Mouse (Mus musculus) hindbrain, postnatal 0 days (tissue): ENCODE measurements around the gene Orai1. TPM values are rescaled to one million over a fixed set of nuclear protein-coding genes. Genes with fewer than 3 reads are reported as not detected.

Experiments used
- ATAC-seq: fragments of 200-750 bp; cut with Nextera tagmentation; 2 replicates; pipeline ENCODE4 v1.8.0; 2017; ENCODE audit warnings: mild to moderate bottlenecking, moderate TSS enrichment, moderate library complexity
- DNase-seq: peaks from one replicate; pipeline ENCODE4 v3.0.0-alpha.2; 2015; ENCODE audit warnings: low spot score
- H3K27ac ChIP-seq: fragments of 300-500 bp; sonication (generic); 2 replicates; pipeline ENCODE4 v1.5.1; 2014; ENCODE audit warnings: mild to moderate bottlenecking
- H3K27me3 ChIP-seq: fragments of 300-500 bp; sonication (generic); 2 replicates; pipeline ENCODE4 v1.6.1; 2014; ENCODE audit warnings: low read length, mixed read lengths; ENCODE audit not compliant: insufficient read depth
- H3K36me3 ChIP-seq: fragments of 300-500 bp; sonication (generic); 2 replicates; pipeline ENCODE4 v1.6.1; 2014; ENCODE audit warnings: low read length, mixed read lengths; ENCODE audit not compliant: insufficient read depth
- H3K4me1 ChIP-seq: fragments of 300-500 bp; sonication (generic); 2 replicates; pipeline ENCODE4 v1.6.1; 2014; ENCODE audit warnings: antibody characterized with exemption, low read length, mixed read lengths; ENCODE audit not compliant: insufficient read depth
- H3K4me2 ChIP-seq: fragments of 300-500 bp; sonication (generic); 2 replicates; pipeline ENCODE4 v1.6.1; 2014; ENCODE audit warnings: low read depth, mild to moderate bottlenecking, low read length, moderate library complexity, mixed read lengths
- H3K4me3 ChIP-seq: fragments of 300-500 bp; sonication (generic); 2 replicates; pipeline ENCODE4 v1.5.1; 2014; ENCODE audit warnings: low read length
- H3K9ac ChIP-seq: fragments of 300-500 bp; sonication (generic); replicated peaks from 2 replicates; pipeline ENCODE4 v1.6.1; 2014; ENCODE audit warnings: mild to moderate bottlenecking, low read length, moderate library complexity, mixed read lengths
- H3K9me3 ChIP-seq: fragments of 300-500 bp; sonication (generic); 2 replicates; pipeline ENCODE4 v1.6.1; 2016; ENCODE audit warnings: low read length, mixed read lengths
- CTCF ChIP-seq: IDR thresholded peaks from 2 replicates; pipeline ENCODE4 v1.5.1; 2016; ENCODE audit warnings: antibody characterized with exemption, control low read depth, low read depth
- WGBS: fragments of 180-500 bp; shearing (Covaris S2); extraction: QIAGEN DNeasy Blood & Tissue Kit; methylation state at CpG from one replicate; pipeline ENCODE4 v1.1.7; 2014; 5-methylcytosine and 5-hydroxymethylcytosine counted together
- polyA plus RNA-seq: library from polyadenylated mRNA; unstranded; fragments of >200 nt; fragmentation: Nextera tagmentation; extraction: Ambion mirVana; gene quantifications from 2 replicates; pipeline ENCODE4 v1.2.1, GENCODE M21; 2015
- total RNA-seq: library from RNA; depleted of rRNA; stranded (reverse); fragments of >200 nt; gene quantifications from 2 replicates; pipeline ENCODE4 v1.2.3, GENCODE M21; 2014

The Orai1 gene
- total and polyA plus RNA-seq, 2 experiments from 2014 or later = 18.3 to 20.9 TPM

DNA sequence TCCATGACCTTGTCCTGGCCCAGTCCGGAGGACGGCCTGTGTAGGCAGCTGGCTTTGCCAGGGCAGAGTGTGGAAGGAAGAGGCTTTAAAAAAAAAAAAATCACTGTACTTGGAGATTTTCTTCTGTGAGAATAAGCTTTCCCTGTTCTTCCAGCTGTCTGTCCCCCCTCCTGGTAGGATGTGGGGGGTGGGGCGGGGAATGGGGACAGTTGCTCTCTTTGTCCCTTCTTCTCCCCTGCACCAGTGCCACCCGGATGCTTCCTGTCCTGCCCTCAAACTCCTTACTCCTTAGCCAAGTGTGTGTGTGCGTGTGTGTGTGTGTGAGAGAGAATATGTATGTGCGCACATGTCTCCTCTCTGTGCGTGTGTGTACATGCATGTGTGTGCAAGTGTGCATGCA is 14.9 kb downstream of the Orai1 start:
- no peaks in the 10 kb centered on the region for H3K9me3 ChIP-seq
- H3K9ac ChIP-seq = no peak overlapping the region
- DNase-seq = no peak
- H3K36me3 ChIP-seq = peaks cover 7% of the 10 kb centered on the region; the same call in 1 of the 2 replicates
- H3K4me2 ChIP-seq = no peak overlapping the region
- H3K27ac ChIP-seq = peak overlapping the region; percentile 36; the same call in 1 of the 2 replicates
- H3K4me3 ChIP-seq = no peak overlapping the region
- 69% methylated on average over 7 of the region's 7 CpGs for WGBS
- TF ChIP-seq CTCF = no peak
- H3K27me3 ChIP-seq = no peaks in the 10 kb centered on the region
- no peaks in the 10 kb centered on the region for H3K4me1 ChIP-seq
- no peak for ATAC-seq

GRCm38 (mm10) chr5:123031312-123031711 is 16.4 kb downstream of the Orai1 start:
- ATAC-seq (no peak), DNase-seq (no peak)
- H3K4me3 ChIP-seq = no peak overlapping the region
- H3K4me1 ChIP-seq = no peaks in the 10 kb centered on the region
- no peak for TF ChIP-seq CTCF
- WGBS = 93% methylated on average over 3 of the region's 3 CpGs
- H3K27me3 ChIP-seq = no peaks in the 10 kb centered on the region
- no peak overlapping the region for H3K9ac ChIP-seq
- no peaks in the 10 kb centered on the region for H3K9me3 ChIP-seq
- no peak overlapping the region for H3K4me2 ChIP-seq
- peaks cover 7% of the 10 kb centered on the region; the same call in 1 of the 2 replicates for H3K36me3 ChIP-seq
- no peak overlapping the region for H3K27ac ChIP-seq

DNA sequence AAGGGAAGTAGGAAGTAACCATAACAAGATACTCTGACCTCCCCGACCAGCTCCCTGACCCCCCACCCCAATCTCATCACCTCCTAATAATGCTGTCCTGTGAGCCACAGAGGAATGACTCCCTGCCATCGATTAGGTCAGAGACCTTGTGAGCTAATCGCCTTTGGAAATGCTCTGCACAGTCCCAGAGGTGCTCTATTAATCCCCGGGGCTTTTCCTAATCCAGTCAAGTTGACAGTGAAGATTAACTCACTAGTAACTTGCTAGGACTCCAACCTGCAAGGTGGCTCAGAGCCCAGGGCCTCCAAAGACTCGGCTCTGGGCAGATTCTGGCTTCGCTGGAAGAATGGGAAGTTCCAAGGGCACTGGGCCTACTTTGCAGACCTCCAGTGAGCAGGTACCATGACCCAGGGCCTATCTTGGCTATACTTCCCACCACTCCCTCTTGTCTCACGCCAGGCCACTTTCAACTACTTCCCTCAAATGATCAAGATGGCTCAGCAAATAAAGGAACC is 18.8 kb downstream of the Orai1 start:
- no peak for DNase-seq
- no peak overlapping the region for H3K4me2 ChIP-seq

GRCm38 (mm10) chr5:123035089-123035488 is 20.2 kb downstream of the Orai1 start:
- no peak overlapping the region for H3K4me2 ChIP-seq
- H3K27me3 ChIP-seq = no peaks in the 10 kb centered on the region
- H3K4me1 ChIP-seq = peaks cover 3% of the 10 kb centered on the region; the same call in 1 of the 2 replicates
- 87% methylated on average over 4 of the region's 4 CpGs for WGBS
- H3K27ac ChIP-seq = no peak overlapping the region
- no peaks in the 10 kb centered on the region for H3K9me3 ChIP-seq
- TF ChIP-seq CTCF = no peak
- H3K4me3 ChIP-seq = no peak overlapping the region
- H3K9ac ChIP-seq = no peak overlapping the region
- H3K36me3 ChIP-seq = no peaks in the 10 kb centered on the region; the same call in 1 of the 2 replicates
- no peak for DNase-seq
- no peak for ATAC-seq

More for the DNA sequence above, 18.8 kb downstream of the Orai1 start:
- TF ChIP-seq CTCF = no peak
- Histone ChIP-seq H3K27ac (no peak overlapping the region), H3K27me3 (no peaks in the 10 kb centered on the region), H3K4me1 (no peaks in the 10 kb centered on the region), H3K36me3 (peaks cover 7% of the 10 kb centered on the region; the same call in 1 of the 2 replicates), H3K9me3 (no peaks in the 10 kb centered on the region), H3K9ac (no peak overlapping the region), H3K4me3 (no peak overlapping the region)
- ATAC-seq = no peak
- 79% methylated on average over 7 of the region's 7 CpGs for WGBS

GRCm38 (mm10) chr5:123035564-123035963 is 20.7 kb downstream of the Orai1 start:
- DNase-seq (no peak), ATAC-seq (no peak)
- Histone ChIP-seq H3K4me3 (no peak overlapping the region), H3K4me1 (peaks cover 3% of the 10 kb centered on the region; the same call in 1 of the 2 replicates), H3K27ac (no peak overlapping the region), H3K27me3 (no peaks in the 10 kb centered on the region), H3K36me3 (no peaks in the 10 kb centered on the region; the same call in 1 of the 2 replicates), H3K4me2 (no peak overlapping the region), H3K9me3 (no peaks in the 10 kb centered on the region), H3K9ac (no peak overlapping the region)
- TF ChIP-seq CTCF = no peak
- 25% methylated on average over 6 of the region's 6 CpGs for WGBS

- no peak for TF ChIP-seq CTCF
- Histone ChIP-seq H3K9me3 (no peaks in the 10 kb centered on the region), H3K4me3 (no peak overlapping the region), H3K4me1 (peaks cover 3% of the 10 kb centered on the region; the same call in 1 of the 2 replicates), H3K36me3 (no peaks in the 10 kb centered on the region), H3K27ac (no peak overlapping the region), H3K4me2 (no peak overlapping the region), H3K9ac (no peak overlapping the region), H3K27me3 (no peaks in the 10 kb centered on the region)
- WGBS = 84% methylated on average over 5 of the region's 5 CpGs
- ATAC-seq (no peak), DNase-seq (no peak)
These were observed 23.2 kb downstream of the Orai1 start for GRCm38 (mm10) chr5:123038115-123038514.

GRCm38 (mm10) chr5:123039120-123039752 is 24.4 kb downstream of the Orai1 start:
- peak; percentile 32 for DNase-seq
- Histone ChIP-seq H3K9ac (no peak overlapping the region), H3K4me1 (peaks cover 3% of the 10 kb centered on the region; the same call in 1 of the 2 replicates), H3K36me3 (no peaks in the 10 kb centered on the region), H3K9me3 (no peaks in the 10 kb centered on the region), H3K4me2 (peak overlapping the region; percentile 54), H3K4me3 (peak overlapping the region; percentile 18; the same call in 1 of the 2 replicates), H3K27ac (no peak overlapping the region), H3K27me3 (no peaks in the 10 kb centered on the region)
- TF ChIP-seq CTCF = no peak
- 6% methylated on average over 25 of the region's 25 CpGs for WGBS
- no peak for ATAC-seq
